ENCODE assay signal across 18 mouse cellular contexts in the genomic region with DNA sequence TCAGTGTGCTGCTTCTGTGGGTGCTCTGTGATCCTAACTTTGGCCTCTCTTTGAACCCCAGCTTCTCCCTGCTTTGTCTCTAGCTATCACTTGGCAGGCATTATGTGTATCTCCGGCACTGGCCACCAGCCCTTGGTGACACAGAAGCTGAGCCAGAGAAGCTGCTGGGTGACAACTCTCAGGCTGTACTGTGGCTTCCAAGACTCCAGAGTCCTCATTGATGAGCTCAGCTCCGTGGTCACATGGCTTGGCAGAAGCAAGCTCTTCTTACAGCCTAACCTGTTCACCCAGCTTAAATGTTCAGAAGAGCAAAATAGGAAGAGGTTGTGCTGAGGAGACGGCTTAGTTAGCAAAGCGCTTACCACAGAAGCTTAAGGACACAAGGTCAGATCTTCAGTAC. TPM values are rescaled to one million over a fixed set of nuclear protein-coding genes. Genes with fewer than 3 reads are reported as not detected.
DNase-seq lines count a peak whose midpoint lies in the region; ATAC-seq and TF ChIP-seq lines count a peak whose summit lies in the region.
"Had no signal": no experiment of that assay in that cellular context is flagged by ENCODE, and none has a peak within 500 bp of the region (broad histone marks: within the 10 kb centered on the region; RNA-seq: fewer than 3 reads in every experiment).

No protein-coding gene starts in this region.

- peak; percentile 71 for ATAC-seq in lung, embryonic 16.5 days (ENCODE audit: low read depth)
- ATAC-seq: liver, postnatal 0 days had no signal

- no peak overlapping the region for H3K4me2 ChIP-seq in lung, embryonic 16.5 days (ENCODE audit: low read depth, low read length)
- H3K4me2 ChIP-seq: embryonic facial prominence, embryonic 12.5 days; kidney, embryonic 15.5 days; limb, embryonic 13.5 days; midbrain, embryonic 12.5 days had no signal

- intact Hi-C loops in gastrocnemius, adult 2 months (cut with DNase I), result no loop called here
- intact Hi-C loops in heart, postnatal 10 days (cut with DNase I), result loop anchor here (5.0 kb wide), 1 partner anchor 101 kb away; no protein-coding TSS in a partner anchor

- H3K27me3 ChIP-seq in lung, embryonic 16.5 days (ENCODE audit: control insufficient read depth, insufficient read depth, low read depth, low read length), result no peaks in the 10 kb centered on the region
- H3K27me3 ChIP-seq: embryonic facial prominence, embryonic 12.5 days; limb, embryonic 13.5 days; midbrain, embryonic 12.5 days had no signal

- no peaks in the 10 kb centered on the region for H3K9me3 ChIP-seq in lung, embryonic 16.5 days (ENCODE audit: control insufficient read depth, low read length)
- H3K9me3 ChIP-seq: embryonic facial prominence, embryonic 12.5 days; forebrain, embryonic 10.5 days; G1E; kidney, embryonic 15.5 days; limb, embryonic 13.5 days; midbrain, embryonic 12.5 days had no signal

- no peak overlapping the region for H3K9ac ChIP-seq in lung, embryonic 16.5 days (ENCODE audit: low read length)
- H3K9ac ChIP-seq: embryonic facial prominence, embryonic 12.5 days; kidney, embryonic 15.5 days; limb, embryonic 13.5 days; liver, postnatal 0 days; midbrain, embryonic 12.5 days had no signal

- WGBS in lung, embryonic 16.5 days, result 69% methylated on average over 4 of the region's 4 CpGs

- H3K36me3 ChIP-seq in lung, embryonic 16.5 days (ENCODE audit: control insufficient read depth, insufficient read depth, low read length), result no peaks in the 10 kb centered on the region
- H3K36me3 ChIP-seq: embryonic facial prominence, embryonic 12.5 days; forebrain, embryonic 10.5 days; G1E; kidney, embryonic 15.5 days; limb, embryonic 13.5 days; midbrain, embryonic 12.5 days had no signal

- H3K4me1 ChIP-seq in lung, embryonic 16.5 days (replicated peaks; ENCODE audit: control insufficient read depth, insufficient read depth, low read length), result peaks cover 28% of the 10 kb centered on the region
- H3K4me1 ChIP-seq: embryonic facial prominence, embryonic 12.5 days; forebrain, embryonic 10.5 days; midbrain, embryonic 12.5 days had no signal

- no peak overlapping the region for H3K4me3 ChIP-seq in gastrocnemius, adult 2 months
- H3K4me3 ChIP-seq in lung, embryonic 16.5 days (ENCODE audit: low read length), result no peak overlapping the region
- H3K4me3 ChIP-seq: embryonic facial prominence, embryonic 12.5 days; forebrain, embryonic 10.5 days; kidney, embryonic 15.5 days; limb, embryonic 13.5 days; midbrain, embryonic 12.5 days had no signal

- H3K27ac ChIP-seq in gastrocnemius, adult 2 months, result no peak overlapping the region
- no peak overlapping the region for H3K27ac ChIP-seq in lung, embryonic 16.5 days (ENCODE audit: low read length)
- H3K27ac ChIP-seq: embryonic facial prominence, embryonic 12.5 days; forebrain, embryonic 10.5 days; kidney, embryonic 15.5 days; limb, embryonic 13.5 days; midbrain, embryonic 12.5 days had no signal

- TF ChIP-seq CTCF in gastrocnemius, adult 2 months (IDR thresholded peaks at IDR 0.05), result no peak

- DNase-seq in gastrocnemius, adult 2 months, result peak; percentile 63
- no peak for DNase-seq in gastrocnemius, postnatal 10 days
- DNase-seq in lung, postnatal 25 days (ENCODE audit: low spot score), result no peak
- peak; percentile 45 for DNase-seq in gonadal fat pad, adult 2 months (ENCODE audit: low read depth)
- DNase-seq in heart, postnatal 10 days, result peak; percentile 66 to 78
- no peak for DNase-seq in right cerebral cortex, postnatal 25 days
- DNase-seq in left cerebral cortex, adult 18-20 months (ENCODE audit: low spot score in 2 of 2), result no peak
- DNase-seq: adrenal gland, postnatal 25 days; cerebellum, postnatal 36 days; liver, postnatal 0 days; thymus, postnatal 36 days had no signal

RNA-seq across cellular contexts. Expression of a gene that starts 45.5 kb away (rescaled TPM):
- total RNA-seq in gastrocnemius, adult 2 months (2021), result under 1 TPM; 0.11 to 0.13 TPM
- 1 to 10 TPM; 1.1 to 1.5 TPM for total RNA-seq in gastrocnemius, postnatal 10 days (2021)
- polyA plus RNA-seq in lung, embryonic 16.5 days (2015; fragmentation: Nextera tagmentation; extraction: Ambion mirVana), result 1.1 and 1.3 TPM in 2 replicates
- polyA plus RNA-seq in gonadal fat pad, adult 2 months (2012; rRNA removed), result 2.3 and 2.7 TPM in 2 replicates
- 10 to 100 TPM; 22.7 to 30.3 TPM for total RNA-seq in heart, postnatal 10 days (2021)
- 10 to 100 TPM; 50.2 to 50.7 TPM for total RNA-seq in left cerebral cortex, adult 18-20 months (2021)
- polyA plus RNA-seq: G1E had no signal

Comparison
In these comparisons a context has a peak if more than half of its experiments do, and no peak if none do; other contexts are left out.
1. DNase-seq: peak in gastrocnemius, adult 2 months (single experiment), gonadal fat pad, adult 2 months (single experiment) and heart, postnatal 10 days (2 of 2); none in gastrocnemius, postnatal 10 days (single experiment), lung, postnatal 25 days (single experiment), right cerebral cortex, postnatal 25 days (single experiment) and left cerebral cortex, adult 18-20 months (0 of 2).
2. RNA of a gene that starts 45.5 kb away (total RNA-seq): 50.2 to 50.7 TPM in left cerebral cortex, adult 18-20 months and 22.7 to 30.3 TPM in heart, postnatal 10 days; 1.1 to 1.5 TPM in gastrocnemius, postnatal 10 days and 0.11 to 0.13 TPM in gastrocnemius, adult 2 months; every median in the first group is over 4 times any median in the second.